Mouse (Mus musculus) heart, embryonic 16.5 days (tissue): ENCODE results near the gene Klf9. TPM values are rescaled to one million over a fixed set of nuclear protein-coding genes. Genes with fewer than 3 reads are reported as not detected.
A peak's percentile ranks its signal among the peaks of the same experiment; 100 is the strongest.
"Not testable (repeated sequence)": the region's sequence is repeated elsewhere in the genome, so short reads cannot be mapped to it uniquely, and the experiment has no call there.

Source experiments
- ATAC-seq: fragments of 200-750 bp; cut with Nextera tagmentation; replicated peaks from 2 replicates; pipeline ENCODE4 v1.8.0; 2017; ENCODE audit warnings: moderate number of reproducible peaks; ENCODE audit not compliant: insufficient read depth, low FRiP score; ENCODE audit errors: extremely low read depth
- H3K27ac ChIP-seq: fragments of 300-500 bp; sonication (generic); 2 replicates; pipeline ENCODE4 v1.5.1; 2014; ENCODE audit warnings: mild to moderate bottlenecking, low read length, control low read depth, moderate library complexity
- H3K27me3 ChIP-seq: fragments of 300-500 bp; sonication (generic); 2 replicates; pipeline ENCODE4 v1.6.1; 2014; ENCODE audit warnings: low read length, mixed read lengths; ENCODE audit not compliant: control insufficient read depth, insufficient read depth
- H3K36me3 ChIP-seq: fragments of 300-500 bp; sonication (generic); 2 replicates; pipeline ENCODE4 v1.6.1; 2014; ENCODE audit not compliant: control insufficient read depth, insufficient read depth
- H3K4me1 ChIP-seq: fragments of 300-500 bp; sonication (generic); 2 replicates; pipeline ENCODE4 v1.6.1; 2014; ENCODE audit warnings: low read length, mixed read lengths; ENCODE audit not compliant: control insufficient read depth, insufficient read depth
- H3K4me2 ChIP-seq: fragments of 300-500 bp; sonication (generic); 2 replicates; pipeline ENCODE4 v1.6.1; 2014; ENCODE audit warnings: low read depth, mild to moderate bottlenecking, control low read depth, low read length
- H3K4me3 ChIP-seq: fragments of 300-500 bp; sonication (generic); 2 replicates; pipeline ENCODE4 v1.5.1; 2014; ENCODE audit warnings: mild to moderate bottlenecking, control low read depth, low read length
- H3K9ac ChIP-seq: fragments of 300-500 bp; sonication (generic); 2 replicates; pipeline ENCODE4 v1.6.1; 2014; ENCODE audit warnings: low read length, control low read depth
- H3K9me3 ChIP-seq: fragments of 300-500 bp; sonication (generic); replicated peaks from 2 replicates; pipeline ENCODE4 v1.6.1; 2016; ENCODE audit warnings: low read length; ENCODE audit not compliant: control insufficient read depth
- WGBS: fragments of 180-500 bp; shearing (Covaris S2); extraction: QIAGEN DNeasy Blood & Tissue Kit; methylation state at CpG from one replicate; pipeline ENCODE4 v1.1.7; 2014; 5-methylcytosine and 5-hydroxymethylcytosine counted together
- polyA plus RNA-seq: library from polyadenylated mRNA; unstranded; fragments of >200 nt; fragmentation: Nextera tagmentation; extraction: Ambion mirVana; gene quantifications from 2 replicates; pipeline ENCODE4 v1.2.1, GENCODE M21; 2015

Gene Klf9
- polyA plus RNA-seq, 1 experiment from 2014 or later, result 3.8 TPM

- H3K4me2 ChIP-seq, H3K36me3 ChIP-seq, H3K4me1 ChIP-seq, H3K4me3 ChIP-seq, H3K27ac ChIP-seq, ATAC-seq, H3K9ac ChIP-seq, H3K27me3 ChIP-seq, H3K9me3 ChIP-seq: not testable (repeated sequence)
- WGBS, result 90% methylated on average over 7 of the region's 7 CpGs
These were observed 4.5 kb downstream of the Klf9 start for GRCm38 (mm10) chr19:23145575-23145974.

GRCm38 (mm10) chr19:23146409-23146861 lies 5.4 kb downstream of the Klf9 start:
- ATAC-seq, result no peak
- Histone ChIP-seq H3K9me3 (no peaks in the 10 kb centered on the region), H3K4me2 (no peak overlapping the region), H3K4me1 (peaks cover 11% of the 10 kb centered on the region), H3K27me3 (no peaks in the 10 kb centered on the region), H3K27ac (no peak overlapping the region), H3K4me3 (no peak overlapping the region), H3K9ac (no peak overlapping the region), H3K36me3 (no peaks in the 10 kb centered on the region)
- 65% methylated on average over 12 of the region's 12 CpGs for WGBS

GRCm38 (mm10) chr19:23147026-23147966 lies 6.3 kb downstream of the Klf9 start:
- ATAC-seq, result no peak
- H3K9me3 ChIP-seq, result no peaks in the 10 kb centered on the region
- H3K4me2 ChIP-seq, result no peak overlapping the region
- H3K36me3 ChIP-seq, result no peaks in the 10 kb centered on the region
- H3K9ac ChIP-seq, result no peak overlapping the region
- H3K4me3 ChIP-seq, result no peak overlapping the region
- 71% methylated on average over 14 of the region's 15 CpGs for WGBS
- no peaks in the 10 kb centered on the region for H3K27me3 ChIP-seq
- H3K4me1 ChIP-seq, result peaks cover 20% of the 10 kb centered on the region
- H3K27ac ChIP-seq, result no peak overlapping the region

DNA sequence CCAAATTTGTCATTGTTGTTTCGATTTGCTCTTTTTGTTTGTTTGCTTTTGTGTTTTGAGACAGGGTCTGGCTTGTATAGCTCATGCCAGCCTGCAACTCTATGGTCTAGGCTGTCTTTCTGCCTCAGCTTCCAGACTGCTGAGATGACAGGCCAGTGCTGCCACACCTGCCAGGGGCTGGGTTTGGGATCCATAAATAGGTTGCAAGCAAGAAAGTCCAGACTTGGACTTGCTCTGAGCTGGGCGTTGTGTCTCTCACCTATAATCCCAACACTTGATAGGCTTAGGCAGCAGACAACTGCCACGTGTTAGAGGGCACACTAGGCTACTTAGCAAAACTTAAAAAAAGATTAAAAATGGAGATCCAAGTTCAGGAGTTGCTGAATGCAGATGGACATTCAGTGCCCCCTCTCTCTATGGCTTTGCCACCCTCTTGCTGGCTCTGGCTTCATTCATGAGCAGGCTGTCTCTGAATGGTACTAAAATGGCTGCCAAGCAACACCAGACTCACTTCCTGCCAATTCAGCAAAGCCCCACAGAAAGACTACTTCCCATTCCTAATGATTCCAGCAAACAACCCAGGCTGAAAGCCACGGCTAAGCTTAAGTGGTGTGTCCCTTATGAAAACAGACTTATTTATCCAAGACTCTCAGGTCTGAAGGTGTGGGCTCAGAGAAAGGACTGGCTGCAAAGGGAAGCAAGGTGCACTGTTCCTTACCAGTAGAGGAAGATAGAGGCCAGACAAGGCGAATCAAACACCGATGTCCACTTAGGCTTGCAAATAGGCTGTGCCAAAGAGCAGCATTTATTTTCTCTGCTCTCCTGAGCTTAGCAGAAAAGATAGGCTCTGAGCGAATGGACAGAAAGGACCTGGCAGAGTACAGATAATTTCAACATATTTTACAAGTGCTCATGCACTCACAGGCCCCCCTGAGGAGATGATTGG lies 8.7 kb downstream of the Klf9 start:
- ATAC-seq, result no peak
- H3K4me2 ChIP-seq, result no peak overlapping the region
- 64% methylated on average over 7 of the region's 7 CpGs for WGBS
- H3K36me3 ChIP-seq, result no peaks in the 10 kb centered on the region
- no peaks in the 10 kb centered on the region for H3K27me3 ChIP-seq
- no peak overlapping the region for H3K9ac ChIP-seq
- H3K27ac ChIP-seq, result no peak overlapping the region
- no peak overlapping the region for H3K4me3 ChIP-seq
- peaks cover 16% of the 10 kb centered on the region for H3K4me1 ChIP-seq
- H3K9me3 ChIP-seq, result no peaks in the 10 kb centered on the region

DNA sequence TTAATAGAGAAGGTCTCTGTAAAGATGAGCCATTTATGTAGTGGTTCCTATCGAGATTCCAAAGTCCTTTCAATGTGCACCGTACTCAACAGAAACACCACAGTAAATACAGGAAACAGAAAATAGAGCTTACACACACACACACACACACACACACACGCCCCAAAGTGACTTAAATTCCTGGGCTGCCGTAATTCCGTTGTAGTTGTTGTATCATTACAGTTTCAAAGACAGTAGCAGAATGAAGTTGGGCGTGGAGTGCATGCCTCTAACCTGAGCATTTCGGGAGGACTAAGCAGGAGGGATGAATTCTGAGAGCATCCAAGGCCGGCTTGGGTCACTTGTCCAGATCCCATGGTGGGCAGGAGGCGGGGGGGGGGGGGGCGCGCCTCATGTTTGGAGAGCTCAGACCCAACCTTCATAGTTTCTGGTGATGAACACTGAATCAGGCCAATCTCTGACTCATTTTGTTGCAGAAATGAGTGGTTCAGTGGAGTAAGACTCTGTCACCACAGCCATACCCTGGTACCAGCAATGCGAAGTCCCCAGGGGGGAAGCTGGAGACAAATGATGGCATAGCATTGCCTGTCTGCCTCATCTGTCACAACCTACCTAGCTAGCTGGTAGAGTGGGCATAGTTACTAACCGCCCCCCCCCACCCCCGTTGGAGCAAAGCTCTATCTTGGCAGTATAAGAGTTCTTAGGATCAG lies 9.7 kb downstream of the Klf9 start:
- Histone ChIP-seq H3K27ac (no peak overlapping the region), H3K36me3 (no peaks in the 10 kb centered on the region), H3K4me1 (peaks cover 16% of the 10 kb centered on the region), H3K4me3 (no peak overlapping the region), H3K9me3 (no peaks in the 10 kb centered on the region), H3K27me3 (no peaks in the 10 kb centered on the region), H3K9ac (no peak overlapping the region), H3K4me2 (no peak overlapping the region)
- no peak for ATAC-seq
- WGBS, result 83% methylated on average over 14 of the region's 14 CpGs

- Histone ChIP-seq H3K27me3 (no peaks in the 10 kb centered on the region), H3K27ac (no peak overlapping the region), H3K4me3 (no peak overlapping the region), H3K36me3 (no peaks in the 10 kb centered on the region), H3K4me1 (peaks cover 16% of the 10 kb centered on the region), H3K9ac (0 out of 2 replicates have a peak overlapping the region, but pooled peaks have one; percentile 14), H3K9me3 (no peaks in the 10 kb centered on the region), H3K4me2 (peak overlapping the region; percentile 47)
- 20% methylated on average over 11 of the region's 11 CpGs for WGBS
- peak; percentile 49; the same call in 1 of the 2 replicates for ATAC-seq
These were observed 10.6 kb downstream of the Klf9 start for GRCm38 (mm10) chr19:23151651-23152070.

DNA sequence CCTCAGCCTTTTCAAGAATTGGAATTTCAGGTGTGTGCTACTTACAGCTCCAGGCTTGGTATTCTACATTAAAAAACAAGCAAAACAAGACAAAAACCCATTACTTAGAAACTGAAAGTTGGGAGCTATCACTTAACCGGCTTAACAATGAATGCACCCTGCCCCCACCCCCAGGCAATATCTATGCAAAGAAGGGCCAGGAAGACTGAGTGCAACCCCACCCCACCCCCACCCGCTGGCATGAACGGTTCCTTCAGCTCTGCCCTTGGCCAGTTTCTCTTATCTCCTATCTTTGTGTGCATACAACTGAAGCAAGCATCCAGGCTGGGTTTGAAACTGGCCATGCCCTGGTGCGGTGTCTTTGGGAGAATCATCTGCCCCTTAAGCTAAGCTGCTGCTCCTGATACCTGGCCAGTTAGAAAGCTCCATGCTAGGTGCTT lies 11.2 kb downstream of the Klf9 start:
- peak overlapping the region; percentile 47; the same call in 1 of the 2 replicates for H3K4me2 ChIP-seq
- H3K4me3 ChIP-seq, result no peak overlapping the region
- WGBS, result 12% methylated on average over 4 of the region's 4 CpGs
- H3K27me3 ChIP-seq, result no peaks in the 10 kb centered on the region
- H3K4me1 ChIP-seq, result peaks cover 16% of the 10 kb centered on the region
- H3K9ac ChIP-seq, result no peak overlapping the region
- no peaks in the 10 kb centered on the region for H3K9me3 ChIP-seq
- H3K27ac ChIP-seq, result no peak overlapping the region
- no peaks in the 10 kb centered on the region for H3K36me3 ChIP-seq
- ATAC-seq, result no peak

DNA sequence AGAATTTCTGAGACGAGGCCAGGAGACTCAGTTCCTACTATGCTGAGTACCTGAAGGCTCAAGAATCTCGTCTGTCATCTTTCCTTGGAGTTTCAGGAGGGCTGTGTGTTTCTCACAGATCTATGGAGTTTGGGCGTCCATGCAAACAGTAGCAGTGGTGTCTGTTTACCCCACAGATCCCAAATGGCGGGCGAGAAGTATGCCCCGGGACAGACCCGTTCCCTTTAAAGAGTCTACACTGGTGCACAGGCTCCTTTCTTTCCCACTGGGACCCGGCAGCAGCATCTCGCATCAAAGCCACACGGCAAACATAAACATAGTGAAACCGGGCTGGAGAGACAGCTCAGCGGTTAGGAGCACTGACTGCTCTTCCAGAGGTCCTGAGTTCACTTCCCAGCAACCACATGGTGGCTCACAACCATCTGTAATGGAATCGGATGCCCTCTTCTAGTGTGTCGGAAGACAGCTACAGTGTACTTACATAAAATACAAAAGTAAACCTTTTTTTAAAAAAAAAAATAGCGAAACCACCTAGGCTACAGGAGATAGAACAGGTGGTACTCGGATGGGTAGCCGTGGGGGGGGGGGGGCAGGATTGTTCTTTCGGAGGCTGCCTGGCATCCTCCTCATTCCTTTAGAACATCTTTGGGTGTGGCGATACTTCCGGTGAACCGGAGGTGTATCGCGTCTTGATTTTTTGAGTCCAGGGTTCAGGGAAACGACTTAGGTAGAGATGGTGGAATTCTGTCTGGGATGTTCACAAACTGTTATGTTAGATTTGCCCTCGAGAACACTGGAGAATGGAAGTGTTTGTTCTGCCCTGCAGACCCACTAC lies 12.0 kb downstream of the Klf9 start:
- Histone ChIP-seq H3K9me3 (no peaks in the 10 kb centered on the region), H3K27me3 (no peaks in the 10 kb centered on the region), H3K4me3 (no peak overlapping the region), H3K9ac (no peak overlapping the region), H3K4me1 (peaks cover 16% of the 10 kb centered on the region), H3K27ac (no peak overlapping the region), H3K4me2 (no peak overlapping the region), H3K36me3 (no peaks in the 10 kb centered on the region)
- 60% methylated on average over 25 of the region's 25 CpGs for WGBS
- ATAC-seq, result no peak
